Mouse (Mus musculus): Measurements from ENCODE around the gene Supt5. TPM values are rescaled to one million over a fixed set of nuclear protein-coding genes. Genes with fewer than 3 reads are reported as not detected.

The Supt5 gene
- polyA plus RNA-seq, 1 experiment from 2014 or later: 88.4 TPM

DNA sequence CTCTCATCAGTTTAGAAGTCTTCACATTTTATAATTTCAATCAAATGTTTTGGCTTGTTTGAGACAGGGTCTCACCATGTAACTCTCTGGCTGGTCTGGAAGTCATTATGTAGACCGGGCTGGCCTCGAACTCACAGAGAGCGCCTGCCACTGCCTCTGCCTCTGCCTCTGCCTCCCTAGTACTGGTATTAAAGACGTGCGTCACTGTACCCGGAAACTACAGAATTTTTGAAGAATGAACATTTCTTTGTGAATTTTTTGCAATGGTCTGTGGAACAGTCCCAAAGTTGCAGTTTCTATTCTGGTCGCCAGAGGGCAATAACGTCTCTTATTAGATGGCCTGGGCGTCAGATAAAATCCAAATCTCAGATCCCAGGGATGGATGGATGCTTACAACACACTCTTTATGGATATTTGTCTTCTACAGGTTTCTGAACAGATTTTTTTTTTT, 34.6 kb upstream of the Supt5 start:
- Histone ChIP-seq H3K4me1 (peaks cover 48% of the 10 kb centered on the region), H3K9ac (peak overlapping the region; percentile 36; the same call in 1 of the 2 replicates), H3K4me3 (peak overlapping the region; percentile 86), H3K9me3 (no peaks in the 10 kb centered on the region), H3K36me3 (peaks cover 20% of the 10 kb centered on the region), H3K27me3 (no peaks in the 10 kb centered on the region), H3K4me2 (peak overlapping the region; percentile 60), H3K27ac (peak overlapping the region; percentile 96)
- ATAC-seq (ENCODE audit: borderline replicate concordance, extremely low read depth, low FRiP score, low TSS enrichment): peak; percentile 3
- WGBS: 1% methylated on average over 9 of the region's 9 CpGs

DNA sequence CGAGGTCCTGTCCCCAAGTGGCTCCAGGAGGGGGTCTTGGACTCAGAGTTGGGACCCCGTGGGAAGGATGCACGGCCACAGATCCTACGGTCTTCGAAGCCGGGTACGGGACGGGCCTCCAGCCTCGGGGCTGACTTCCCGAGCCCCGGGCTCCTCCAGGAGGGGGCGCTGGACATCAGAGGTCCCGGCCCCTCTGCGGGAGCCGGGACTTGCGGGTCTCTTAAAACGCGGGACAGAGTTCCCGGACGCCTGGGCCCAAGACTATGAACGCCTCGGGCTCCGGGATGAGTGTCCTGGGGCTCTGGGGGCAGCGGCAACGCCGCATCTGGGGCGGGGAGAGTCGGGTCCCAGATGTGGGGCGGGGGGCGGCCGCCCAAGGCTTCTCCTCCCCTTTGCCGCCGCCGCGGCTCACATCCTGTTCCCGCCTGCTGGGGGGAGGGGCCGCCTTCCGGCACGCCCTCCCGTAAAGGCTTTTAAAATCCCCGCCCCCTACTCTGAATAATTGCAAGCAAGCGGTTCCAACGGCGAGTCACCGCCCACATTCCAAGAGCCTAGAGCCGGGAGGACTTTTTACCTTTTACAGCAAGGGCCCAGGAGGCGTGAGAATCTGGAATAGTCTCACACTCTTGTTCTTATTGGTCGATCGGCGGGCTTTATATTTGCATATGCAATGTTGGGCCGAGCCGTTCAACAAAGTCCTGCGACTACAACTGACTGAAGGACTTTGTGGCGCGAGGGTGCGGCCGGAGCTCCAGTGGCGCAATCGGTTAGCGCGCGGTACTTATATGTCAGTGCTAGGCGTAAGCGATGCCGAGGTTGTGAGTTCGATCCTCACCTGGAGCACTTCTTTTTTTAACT, 33.9 kb upstream of the Supt5 start, which contains the start of gene Plekhg2:
TSS of gene Plekhg2 (minus strand) at position 349 of the 858 bp plus-strand sequence.
- H3K4me2 ChIP-seq: peak within 1 kb of the TSS; percentile 77
- under 1% methylated on average over 66 of the region's 66 CpGs for WGBS

DNA sequence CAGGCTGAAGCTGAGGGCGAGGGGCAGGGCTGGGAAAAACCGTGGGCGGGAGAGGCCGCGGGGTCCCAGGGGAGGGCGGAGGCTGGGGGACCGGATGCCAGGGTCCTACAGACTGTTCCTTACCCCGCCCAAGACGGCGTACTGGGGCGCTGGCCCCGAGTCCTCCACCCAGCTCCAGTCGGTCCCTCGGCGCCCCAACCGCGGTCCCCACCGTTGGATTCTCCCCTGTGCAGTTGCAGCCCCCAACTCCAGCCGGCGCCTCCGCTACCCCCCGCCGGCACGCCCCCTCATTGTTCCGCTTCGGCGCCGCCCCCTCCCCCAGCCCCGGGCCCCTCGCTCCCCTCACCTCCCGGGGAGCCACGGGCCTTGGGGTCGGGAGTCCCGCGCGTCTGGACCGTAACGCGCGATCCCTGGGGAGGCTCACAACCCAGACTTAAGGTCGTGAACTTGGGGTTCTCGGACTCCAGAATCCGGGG, 33.0 kb upstream of the Supt5 start:
- no peak; the same call in 1 of the 2 replicates for ATAC-seq (ENCODE audit: borderline replicate concordance, extremely low read depth, low FRiP score, low TSS enrichment)
- under 1% methylated on average over 41 of the region's 43 CpGs for WGBS
- no peaks in the 10 kb centered on the region for H3K27me3 ChIP-seq

More for the DNA sequence above, 33.9 kb upstream of the Supt5 start, which contains the start of gene Plekhg2:
- peak within 1 kb of the TSS; percentile 87 for H3K9ac ChIP-seq
- no peaks in the 10 kb centered on the region for H3K9me3 ChIP-seq
- peaks cover 27% of the 10 kb centered on the region for H3K36me3 ChIP-seq
- peak; percentile 89 for ATAC-seq (ENCODE audit: borderline replicate concordance, extremely low read depth, low FRiP score, low TSS enrichment)
- H3K27me3 ChIP-seq: no peaks in the 10 kb centered on the region
- peak within 1 kb of the TSS; percentile 96 for H3K27ac ChIP-seq
- H3K4me1 ChIP-seq: peaks cover 41% of the 10 kb centered on the region
- H3K4me3 ChIP-seq: peak within 1 kb of the TSS; percentile 86

DNA sequence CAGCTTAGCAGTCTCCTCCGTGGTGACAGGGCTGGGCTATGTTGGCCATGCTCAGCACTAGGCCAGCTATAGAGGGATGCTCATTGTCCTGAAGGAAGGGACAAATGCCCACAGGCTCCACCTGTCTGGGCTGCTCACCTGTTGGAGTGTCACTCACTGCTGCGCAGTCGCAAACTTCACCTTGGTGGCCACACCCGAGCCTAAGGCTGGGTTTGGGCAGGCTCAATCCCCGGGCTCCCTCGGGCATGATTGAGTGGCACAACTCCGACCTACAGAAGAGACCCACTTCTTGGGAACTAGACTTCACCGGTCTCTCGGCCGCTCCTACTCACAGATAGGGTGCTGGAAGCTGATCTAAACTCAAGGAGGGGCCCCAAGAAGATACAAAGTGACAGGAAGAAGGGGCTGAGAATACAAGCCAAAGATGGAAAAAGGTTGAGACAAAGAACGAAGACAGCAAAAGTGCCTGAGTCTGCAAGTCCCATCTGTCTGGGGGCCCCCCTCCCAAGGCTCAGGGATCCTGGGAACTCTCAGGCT, 32.5 kb upstream of the Supt5 start:
- H3K36me3 ChIP-seq: peaks cover 41% of the 10 kb centered on the region
- ATAC-seq (ENCODE audit: borderline replicate concordance, extremely low read depth, low FRiP score, low TSS enrichment): no peak
- H3K27me3 ChIP-seq: no peaks in the 10 kb centered on the region
- H3K9me3 ChIP-seq: no peaks in the 10 kb centered on the region
- H3K27ac ChIP-seq: peak overlapping the region; percentile 96
- peak overlapping the region; percentile 87 for H3K9ac ChIP-seq
- peaks cover 30% of the 10 kb centered on the region for H3K4me1 ChIP-seq
- peak overlapping the region; percentile 86 for H3K4me3 ChIP-seq
- WGBS: 3% methylated on average over 11 of the region's 11 CpGs
- peak overlapping the region; percentile 77 for H3K4me2 ChIP-seq

More for the DNA sequence above, 33.0 kb upstream of the Supt5 start:
- peak overlapping the region; percentile 86 for H3K4me3 ChIP-seq
- H3K9me3 ChIP-seq: no peaks in the 10 kb centered on the region
- peak overlapping the region; percentile 77 for H3K4me2 ChIP-seq
- H3K9ac ChIP-seq: peak overlapping the region; percentile 87
- peak overlapping the region; percentile 96 for H3K27ac ChIP-seq
- H3K36me3 ChIP-seq: peaks cover 36% of the 10 kb centered on the region
- peaks cover 35% of the 10 kb centered on the region for H3K4me1 ChIP-seq

DNA sequence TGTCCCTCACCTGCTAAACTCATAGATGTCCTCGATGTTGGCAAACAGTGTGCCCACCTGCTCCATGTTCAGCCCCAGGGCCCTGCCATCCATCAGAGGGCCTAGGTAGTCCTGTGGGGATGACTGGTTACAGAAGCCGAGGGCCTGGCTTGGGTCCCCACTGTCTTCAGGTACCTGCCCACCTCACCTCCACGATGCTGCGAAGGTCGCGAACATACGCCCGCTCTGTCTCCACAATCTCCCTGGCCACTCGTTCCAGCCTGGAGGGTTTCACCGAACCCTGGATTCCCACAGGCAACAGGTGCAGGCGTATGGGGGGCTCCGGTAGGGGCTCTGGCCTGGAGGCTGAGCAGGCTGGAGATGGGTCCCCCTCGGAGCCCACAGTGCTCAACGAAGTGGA, 31.5 kb upstream of the Supt5 start:
- Histone ChIP-seq H3K4me3 (peak overlapping the region; percentile 86), H3K9ac (peak overlapping the region; percentile 87), H3K4me1 (peaks cover 24% of the 10 kb centered on the region), H3K27me3 (no peaks in the 10 kb centered on the region), H3K9me3 (no peaks in the 10 kb centered on the region), H3K36me3 (peaks cover 51% of the 10 kb centered on the region), H3K27ac (no peak overlapping the region), H3K4me2 (peak overlapping the region; percentile 77)
- no peak for ATAC-seq (ENCODE audit: borderline replicate concordance, extremely low read depth, low FRiP score, low TSS enrichment)
- 88% methylated on average over 14 of the region's 14 CpGs for WGBS

DNA sequence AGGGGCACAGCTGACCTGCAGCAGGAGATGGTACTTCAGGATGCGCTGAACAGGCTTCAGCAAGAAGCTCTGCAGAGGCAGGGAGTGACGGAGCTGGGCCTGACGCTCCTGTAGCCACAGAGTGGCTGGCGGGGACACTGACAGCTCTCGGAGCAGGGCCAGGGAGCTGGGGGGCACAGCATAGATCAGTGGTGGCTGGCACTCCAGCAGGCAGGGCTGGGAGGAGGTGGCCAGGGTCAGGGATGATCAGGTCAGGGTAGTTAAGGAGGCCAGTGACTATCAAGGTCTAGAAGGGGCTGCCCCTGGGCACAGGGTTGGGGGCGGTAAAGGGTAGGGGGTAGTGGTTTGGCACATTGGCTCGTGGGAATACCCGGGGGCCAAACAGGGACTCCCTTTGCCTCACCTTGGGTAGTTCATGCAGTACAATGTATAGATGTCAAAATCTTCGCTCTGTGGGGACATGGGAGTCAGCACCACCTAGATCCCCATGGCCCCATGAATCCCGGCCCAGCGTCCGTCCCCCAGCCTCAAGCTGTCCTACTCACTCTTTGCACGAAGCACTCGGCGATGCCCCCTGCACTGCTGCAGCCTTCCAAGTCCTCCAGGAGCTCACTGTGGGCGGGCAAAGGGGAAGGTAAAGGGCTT, 29.9 kb upstream of the Supt5 start:
- Histone ChIP-seq H3K4me2 (no peak overlapping the region), H3K9me3 (no peaks in the 10 kb centered on the region), H3K36me3 (peaks cover 68% of the 10 kb centered on the region), H3K4me1 (peaks cover 14% of the 10 kb centered on the region), H3K27me3 (no peaks in the 10 kb centered on the region), H3K27ac (no peak overlapping the region), H3K4me3 (no peak overlapping the region), H3K9ac (no peak overlapping the region)
- WGBS: 91% methylated on average over 16 of the region's 16 CpGs
- no peak for ATAC-seq (ENCODE audit: borderline replicate concordance, extremely low read depth, low FRiP score, low TSS enrichment)

DNA sequence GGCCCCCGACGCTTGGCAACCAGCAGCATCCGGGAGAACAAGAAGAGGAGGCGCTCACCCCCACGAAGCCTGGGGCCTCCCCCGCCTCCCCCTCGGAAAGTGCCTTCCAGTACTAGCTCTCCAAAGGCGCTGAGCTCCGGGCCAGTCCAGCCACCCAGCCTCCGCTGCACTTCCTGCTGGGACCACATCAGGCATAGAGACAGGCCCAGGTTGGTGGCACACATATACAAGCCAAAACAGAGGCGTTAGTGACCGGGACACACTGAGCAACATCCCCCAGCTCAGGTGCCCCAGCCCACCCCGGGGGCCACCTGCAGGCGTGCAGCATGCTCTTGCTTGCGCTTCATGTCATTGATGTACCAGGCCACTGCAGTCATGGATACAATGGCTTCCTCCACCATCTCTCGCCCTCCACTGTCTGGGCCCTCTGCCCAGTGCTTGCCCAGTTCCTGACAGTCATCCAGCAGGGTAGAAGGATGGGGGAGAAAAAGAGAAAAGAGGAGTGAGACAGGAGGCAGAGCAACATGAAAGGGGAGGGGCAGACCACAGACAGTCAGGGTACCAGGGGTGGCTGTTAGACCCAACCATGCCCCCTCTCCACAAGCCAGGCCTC, 29.2 kb upstream of the Supt5 start:
- Histone ChIP-seq H3K36me3 (peaks cover 70% of the 10 kb centered on the region), H3K9ac (no peak overlapping the region), H3K27ac (no peak overlapping the region), H3K4me2 (no peak overlapping the region), H3K4me1 (peaks cover 14% of the 10 kb centered on the region), H3K9me3 (no peaks in the 10 kb centered on the region), H3K27me3 (no peaks in the 10 kb centered on the region), H3K4me3 (no peak overlapping the region)
- ATAC-seq (ENCODE audit: borderline replicate concordance, extremely low read depth, low FRiP score, low TSS enrichment): no peak
- WGBS: 91% methylated on average over 16 of the region's 16 CpGs

DNA sequence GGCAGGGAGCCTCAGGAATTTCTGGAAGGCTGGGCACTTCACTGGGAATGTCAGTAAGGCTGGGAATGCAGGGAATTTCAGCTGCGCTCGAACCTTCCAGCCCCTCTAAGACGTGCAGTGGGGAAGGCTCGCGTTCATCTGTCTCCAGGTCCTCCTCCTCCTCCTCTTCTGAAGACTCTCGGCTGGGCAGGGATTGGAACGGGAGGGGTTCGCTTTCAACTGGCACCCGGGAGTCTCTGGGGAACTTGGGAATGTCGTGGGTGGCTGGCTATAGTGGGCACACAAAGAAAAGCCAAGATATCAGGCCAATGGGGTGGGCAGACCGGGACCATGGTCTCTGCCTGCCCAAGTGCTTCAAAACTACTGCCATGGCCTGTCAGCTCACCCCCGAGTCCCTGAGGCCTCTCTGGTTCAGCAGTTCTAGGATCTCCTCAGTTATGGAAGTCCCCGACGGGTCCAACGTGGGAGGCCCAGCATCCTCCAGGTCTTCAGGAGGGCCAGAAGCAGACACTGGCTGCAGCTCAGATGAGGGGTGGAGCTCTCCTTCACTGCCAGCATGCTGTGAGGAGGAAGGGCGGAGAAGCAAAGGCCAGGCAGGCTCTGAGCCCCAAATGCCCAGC, 24.0 kb upstream of the Supt5 start:
- Histone ChIP-seq H3K4me3 (no peak overlapping the region), H3K27me3 (no peaks in the 10 kb centered on the region), H3K4me1 (peaks cover 16% of the 10 kb centered on the region), H3K9me3 (no peaks in the 10 kb centered on the region), H3K4me2 (no peak overlapping the region), H3K36me3 (peaks cover 78% of the 10 kb centered on the region), H3K9ac (no peak overlapping the region), H3K27ac (no peak overlapping the region)
- ATAC-seq (ENCODE audit: borderline replicate concordance, extremely low read depth, low FRiP score, low TSS enrichment): no peak
- 87% methylated on average over 16 of the region's 16 CpGs for WGBS

DNA sequence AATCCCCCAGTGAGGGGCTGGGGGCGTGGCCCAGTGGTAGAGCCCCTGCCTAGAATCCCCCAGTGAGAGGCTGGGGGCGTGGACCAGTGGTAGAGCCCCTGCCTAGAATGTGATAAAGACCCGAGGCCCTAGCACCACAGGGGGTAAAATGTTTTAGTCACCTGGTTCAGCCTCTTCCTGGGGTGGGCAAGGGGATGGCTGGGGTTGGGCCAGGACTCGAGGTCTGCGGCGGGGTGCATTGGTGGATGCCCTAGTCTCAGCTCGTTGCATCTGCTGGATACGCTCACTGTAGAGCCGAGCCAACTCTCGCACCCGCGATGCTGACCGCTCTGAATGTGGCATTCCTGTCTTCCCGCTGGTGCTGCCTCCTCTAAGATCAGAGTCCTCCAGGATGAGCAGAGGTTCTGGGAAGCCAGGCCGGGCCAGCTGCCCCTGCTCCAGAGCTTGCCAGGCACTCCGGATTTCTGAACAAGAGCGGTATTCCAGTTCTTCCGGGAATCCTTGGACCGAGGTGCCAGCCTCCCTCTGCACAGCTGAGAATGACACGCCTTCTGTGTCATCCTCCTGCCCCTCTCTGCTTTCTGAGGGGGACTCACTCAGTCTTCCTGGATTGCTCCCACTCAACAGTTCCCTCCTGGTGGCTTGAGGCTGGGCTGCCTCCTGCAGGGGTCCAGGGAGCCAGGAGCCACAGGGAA, 23.2 kb upstream of the Supt5 start:
- Histone ChIP-seq H3K9ac (no peak overlapping the region), H3K27ac (no peak overlapping the region), H3K9me3 (no peaks in the 10 kb centered on the region), H3K4me3 (no peak overlapping the region), H3K27me3 (no peaks in the 10 kb centered on the region), H3K4me2 (no peak overlapping the region), H3K4me1 (peaks cover 23% of the 10 kb centered on the region), H3K36me3 (peaks cover 70% of the 10 kb centered on the region)
- 92% methylated on average over 20 of the region's 20 CpGs for WGBS
- no peak for ATAC-seq (ENCODE audit: borderline replicate concordance, extremely low read depth, low FRiP score, low TSS enrichment)

DNA sequence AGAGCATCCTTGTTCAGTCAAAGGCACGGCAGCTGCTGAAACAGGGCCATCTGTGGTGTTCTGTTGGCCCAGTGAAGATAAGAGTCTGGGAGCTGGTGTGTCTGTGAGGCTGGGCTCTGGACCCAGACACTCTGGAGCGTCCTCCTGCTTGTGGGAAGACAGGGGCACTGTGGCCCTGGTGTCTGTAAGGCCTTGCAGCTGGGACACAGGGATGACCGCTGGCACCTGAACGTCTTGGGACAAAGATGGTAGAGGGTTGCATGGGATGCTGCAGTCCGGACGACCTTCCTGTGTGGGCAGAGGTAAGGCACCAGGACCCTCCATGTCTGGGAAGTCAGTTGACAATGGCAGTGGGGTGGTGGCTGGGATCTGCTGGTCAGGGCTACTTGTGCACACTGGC, 21.7 kb upstream of the Supt5 start:
- Histone ChIP-seq H3K9me3 (no peaks in the 10 kb centered on the region), H3K27me3 (no peaks in the 10 kb centered on the region), H3K27ac (no peak overlapping the region), H3K4me3 (no peak overlapping the region), H3K36me3 (peaks cover 55% of the 10 kb centered on the region), H3K4me2 (no peak overlapping the region), H3K4me1 (peaks cover 26% of the 10 kb centered on the region), H3K9ac (no peak overlapping the region)
- 87% methylated on average over 6 of the region's 6 CpGs for WGBS
- ATAC-seq (ENCODE audit: borderline replicate concordance, extremely low read depth, low FRiP score, low TSS enrichment): no peak

DNA sequence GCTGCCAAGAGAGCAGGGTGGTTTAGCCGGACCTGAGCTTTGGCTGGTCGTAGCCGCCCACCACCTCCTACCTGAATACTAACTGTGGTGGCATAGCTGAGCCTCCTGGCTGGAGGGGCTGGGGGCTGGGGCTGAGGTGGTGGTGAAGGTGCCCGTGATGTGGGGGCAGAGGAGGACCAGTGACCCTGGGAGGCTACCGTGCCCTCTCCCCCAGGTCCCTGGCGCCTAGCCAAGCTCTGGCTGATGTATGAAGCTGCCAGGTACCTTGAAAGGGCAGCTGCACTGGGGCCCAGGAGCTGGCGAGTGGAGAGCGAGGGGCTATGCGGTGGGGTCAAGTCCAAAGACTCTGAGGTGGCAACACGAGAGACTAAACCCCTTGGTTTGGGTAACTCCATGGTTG, 21.3 kb upstream of the Supt5 start:
- Histone ChIP-seq H3K27me3 (no peaks in the 10 kb centered on the region), H3K4me3 (no peak overlapping the region), H3K4me1 (peaks cover 26% of the 10 kb centered on the region), H3K36me3 (peaks cover 54% of the 10 kb centered on the region), H3K27ac (no peak overlapping the region), H3K4me2 (no peak overlapping the region), H3K9me3 (no peaks in the 10 kb centered on the region), H3K9ac (no peak overlapping the region)
- ATAC-seq (ENCODE audit: borderline replicate concordance, extremely low read depth, low FRiP score, low TSS enrichment): no peak
- 84% methylated on average over 10 of the region's 10 CpGs for WGBS
